Mouse (Mus musculus) A20 (cell line): ENCODE measurements at regions not wholly inside any gene's neighbourhood (a gene's known extent, or its start where the extent isn't known, plus 50 kb on each side); places are given as distances from the start of the nearest gene placed in this dataset.
A peak's percentile ranks its signal among the peaks of the same experiment; 100 is the strongest.

ENCODE experiments used
- DNase-seq: peaks from one replicate; pipeline ENCODE4 v3.0.0-alpha.2; 2011; ENCODE audit warnings: low read depth, low spot score

- no peak for DNase-seq
These were observed 58.9 kb upstream of the Ankrd1 start for GRCm38 (mm10) chr19:36178828-36179251.

- no peak for DNase-seq
These were observed 60.4 kb upstream of the Ankrd1 start for GRCm38 (mm10) chr19:36180329-36180728.

- DNase-seq: no peak
These were observed 61.6 kb upstream of the Ankrd1 start for GRCm38 (mm10) chr19:36181535-36181934.

GRCm38 (mm10) chr19:36183127-36183526 is 63.2 kb upstream of the Ankrd1 start:
- DNase-seq: peak; percentile 78

GRCm38 (mm10) chr19:36189662-36190061 is 69.8 kb upstream of the Ankrd1 start:
- DNase-seq: peak; percentile 42

GRCm38 (mm10) chr19:36191641-36192040 is 71.7 kb upstream of the Ankrd1 start:
- DNase-seq: no peak

GRCm38 (mm10) chr19:36204269-36204668 is 84.4 kb upstream of the Ankrd1 start:
- DNase-seq: no peak

GRCm38 (mm10) chr19:36204965-36205718 is 85.2 kb upstream of the Ankrd1 start:
- DNase-seq: peak; percentile 88

GRCm38 (mm10) chr19:36207735-36208288 is 87.9 kb upstream of the Ankrd1 start:
- no peak for DNase-seq

GRCm38 (mm10) chr19:36208419-36208818 is 88.5 kb upstream of the Ankrd1 start:
- DNase-seq: no peak

GRCm38 (mm10) chr19:36213461-36213860 is 93.6 kb upstream of the Ankrd1 start:
- DNase-seq: no peak

GRCm38 (mm10) chr19:36214188-36214968 is 94.5 kb upstream of the Ankrd1 start:
- no peak for DNase-seq

- DNase-seq: no peak
These were observed 97.3 kb upstream of the Ankrd1 start for GRCm38 (mm10) chr19:36217177-36217576.

- no peak for DNase-seq
These were observed 97.7 kb upstream of the Ankrd1 start for GRCm38 (mm10) chr19:36217605-36218004.

- no peak for DNase-seq
These were observed 99.0 kb upstream of the Ankrd1 start for GRCm38 (mm10) chr19:36218921-36219320.

GRCm38 (mm10) chr19:36221104-36221503 is 101.2 kb upstream of the Ankrd1 start:
- no peak for DNase-seq

GRCm38 (mm10) chr19:36221596-36221995 is 101.7 kb upstream of the Ankrd1 start:
- DNase-seq: no peak

- peak; percentile 81 for DNase-seq
These were observed 102.3 kb upstream of the Ankrd1 start for GRCm38 (mm10) chr19:36222198-36222597.

- DNase-seq: no peak
These were observed 104.6 kb upstream of the Ankrd1 start for GRCm38 (mm10) chr19:36224518-36224917.

- DNase-seq: no peak
These were observed 105.7 kb upstream of the Ankrd1 start for GRCm38 (mm10) chr19:36225612-36226011.

GRCm38 (mm10) chr19:36227418-36228160 is 107.7 kb upstream of the Ankrd1 start:
- no peak for DNase-seq

- no peak for DNase-seq
These were observed 109.4 kb upstream of the Ankrd1 start for GRCm38 (mm10) chr19:36229315-36229714.
